Mouse (Mus musculus) gastrocnemius, postnatal 4 days (tissue): ENCODE data around the gene Ppm1k. TPM values are rescaled to one million over a fixed set of nuclear protein-coding genes. Genes with fewer than 3 reads are reported as not detected.
"Not testable (repeated sequence)": the region's sequence is repeated elsewhere in the genome, so short reads cannot be mapped to it uniquely, and the experiment has no call there.

Experiments used
- DNase-seq, 2 experiments: peaks; one replicate each; pipeline ENCODE4 v3.0.0; 2021 to 2022; ENCODE audit warnings: low spot score in 2 of 2, mixed read lengths in 2 of 2
- long read RNA-seq, 2 experiments: library from polyadenylated mRNA; stranded (forward); transcript quantifications; one replicate each; pipeline ENCODE4 v2.0.0; 2021
- total RNA-seq, 2 experiments: library from RNA; stranded (reverse); gene quantifications; 2 replicates each; pipeline ENCODE4 v1.2.3; 2021

Ppm1k gene
- total RNA-seq = 1 to 10 TPM; 9.0 to 9.4 TPM
- long read RNA-seq, experiment 1 = 0 reads
- long read RNA-seq, experiment 2, full-length matches to known transcripts = 3 of 5 reads
- long read RNA-seq, experiment 2, partial matches to known transcripts = 0 of 5 reads
- long read RNA-seq, experiment 2, other reads (novel, unspliced or antisense) = 2 of 5 reads

DNA sequence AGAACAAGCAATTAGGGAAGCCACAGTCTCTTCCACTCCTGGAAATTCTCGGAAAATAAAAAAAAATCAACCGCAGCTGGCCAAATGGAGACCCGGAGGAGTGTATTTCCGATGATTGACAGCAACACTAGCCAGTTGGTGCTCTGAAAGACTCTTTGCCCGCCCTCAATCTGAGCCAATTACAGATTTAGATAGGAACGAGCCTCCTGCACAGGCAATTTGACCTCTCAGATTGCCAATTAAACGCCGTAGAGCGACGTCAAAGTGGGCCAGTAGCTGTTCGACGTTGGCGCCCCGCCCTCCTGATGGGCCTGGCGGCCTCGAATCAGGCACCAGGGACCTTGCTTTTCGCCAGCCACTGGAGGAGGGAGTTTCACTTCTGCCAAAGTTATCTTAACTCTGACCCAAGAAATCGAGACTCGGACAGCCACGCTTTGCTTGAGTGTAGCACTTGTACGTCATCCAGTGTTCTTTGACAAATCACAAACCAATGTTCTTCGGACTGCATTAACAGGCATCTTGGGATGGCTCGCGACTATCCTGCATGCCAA, at the start of gene Ppm1k:
Gene Ppm1k (minus strand): TSS at position 83 of the 551 bp plus-strand sequence.
- peak; percentile 96 to 98 for DNase-seq

DNA sequence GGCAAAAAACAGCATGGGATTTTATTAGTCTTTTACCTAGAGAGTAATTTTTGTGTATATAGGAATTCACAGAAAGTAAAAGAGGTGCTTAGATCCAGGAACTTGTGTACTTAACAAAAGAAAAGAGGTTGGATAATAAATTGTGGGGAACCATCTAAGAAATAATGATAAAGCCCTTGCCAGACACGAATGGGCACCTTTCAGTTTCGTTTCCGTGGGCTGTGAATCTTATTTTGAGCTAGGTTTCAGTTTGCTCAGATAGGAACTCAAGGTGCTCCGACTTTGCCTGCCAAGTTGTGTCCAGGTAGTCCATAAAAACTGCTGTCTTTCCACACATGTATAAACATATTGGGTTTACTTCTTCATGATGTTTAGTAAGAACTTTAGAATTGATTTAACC, 47.1 kb upstream of the Ppm1k start:
- no peak for DNase-seq

DNA sequence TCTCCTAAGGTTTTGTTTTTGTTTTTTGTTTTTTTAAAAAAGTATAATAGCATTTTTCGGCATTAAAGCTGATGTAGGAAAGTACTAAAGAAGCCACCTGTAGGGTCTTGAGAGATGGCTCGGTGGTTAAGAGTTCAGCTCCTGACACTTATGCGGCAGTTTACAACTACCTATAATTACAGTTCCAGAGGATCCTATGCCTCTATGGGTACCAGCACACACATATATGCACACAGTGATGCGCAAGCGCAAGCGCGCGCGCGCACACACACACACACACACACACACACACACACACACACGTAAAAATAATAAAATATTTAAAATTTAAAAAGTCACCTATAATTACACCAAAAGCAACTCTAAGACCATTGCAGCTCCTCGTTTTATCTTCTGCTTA, 46.3 kb upstream of the Ppm1k start:
- DNase-seq = no peak

DNA sequence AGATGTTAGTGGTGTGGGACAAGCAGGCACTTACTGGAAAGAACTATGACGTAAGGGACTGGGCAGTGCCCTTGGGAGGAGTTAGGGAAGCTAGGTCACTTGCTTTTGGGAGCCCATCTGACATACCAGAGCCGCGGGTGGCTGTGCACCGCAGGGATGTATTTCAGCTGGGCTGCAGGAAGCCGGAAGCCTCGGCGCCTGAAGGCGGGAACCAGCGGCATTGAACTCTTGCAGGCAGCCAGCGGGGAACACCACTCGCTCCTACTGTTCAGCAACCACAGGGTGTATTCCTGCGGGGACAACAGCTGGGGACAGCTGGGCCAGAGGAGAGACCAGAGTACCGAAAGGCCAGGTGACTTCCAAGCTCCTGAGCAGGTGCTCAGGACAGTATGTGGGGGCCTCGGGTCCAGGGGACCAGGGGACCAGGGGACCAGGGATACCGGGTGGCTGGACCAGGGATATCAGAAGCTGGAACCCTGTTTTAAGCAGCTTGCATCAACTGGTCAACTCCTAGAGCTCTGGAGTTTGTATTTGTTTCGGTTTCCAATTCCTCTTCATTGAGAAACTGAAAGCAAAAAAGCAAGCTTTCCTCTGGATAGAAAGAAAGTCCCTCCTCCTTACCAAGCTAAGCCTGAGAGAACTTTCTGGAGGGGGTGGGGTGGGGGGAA, 45.7 kb upstream of the Ppm1k start, which contains the start of gene Herc6:
Gene Herc6 (plus strand): TSS at position 120 of the 668 bp plus-strand sequence.
- DNase-seq = peak; percentile 19 to 61

DNA sequence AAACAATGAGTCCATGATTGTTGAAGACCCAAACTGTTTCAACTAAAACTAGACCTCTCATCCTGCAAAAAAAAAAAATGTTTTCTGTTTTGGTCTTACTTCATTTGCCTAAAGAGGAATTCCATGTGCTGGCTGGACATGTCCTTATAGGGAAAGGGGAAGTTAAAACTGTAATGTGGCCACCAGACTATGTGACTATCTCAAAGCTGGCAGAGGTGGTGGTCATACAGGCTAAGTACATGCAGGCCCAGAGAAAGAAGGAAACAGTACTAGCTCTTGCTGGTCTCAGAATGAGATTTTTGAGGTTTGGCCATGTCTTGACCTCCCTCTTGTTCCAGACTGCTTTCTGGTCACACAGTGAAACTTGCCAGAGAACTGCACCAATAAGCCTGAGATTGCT, 36.3 kb upstream of the Ppm1k start:
- no peak for DNase-seq

DNA sequence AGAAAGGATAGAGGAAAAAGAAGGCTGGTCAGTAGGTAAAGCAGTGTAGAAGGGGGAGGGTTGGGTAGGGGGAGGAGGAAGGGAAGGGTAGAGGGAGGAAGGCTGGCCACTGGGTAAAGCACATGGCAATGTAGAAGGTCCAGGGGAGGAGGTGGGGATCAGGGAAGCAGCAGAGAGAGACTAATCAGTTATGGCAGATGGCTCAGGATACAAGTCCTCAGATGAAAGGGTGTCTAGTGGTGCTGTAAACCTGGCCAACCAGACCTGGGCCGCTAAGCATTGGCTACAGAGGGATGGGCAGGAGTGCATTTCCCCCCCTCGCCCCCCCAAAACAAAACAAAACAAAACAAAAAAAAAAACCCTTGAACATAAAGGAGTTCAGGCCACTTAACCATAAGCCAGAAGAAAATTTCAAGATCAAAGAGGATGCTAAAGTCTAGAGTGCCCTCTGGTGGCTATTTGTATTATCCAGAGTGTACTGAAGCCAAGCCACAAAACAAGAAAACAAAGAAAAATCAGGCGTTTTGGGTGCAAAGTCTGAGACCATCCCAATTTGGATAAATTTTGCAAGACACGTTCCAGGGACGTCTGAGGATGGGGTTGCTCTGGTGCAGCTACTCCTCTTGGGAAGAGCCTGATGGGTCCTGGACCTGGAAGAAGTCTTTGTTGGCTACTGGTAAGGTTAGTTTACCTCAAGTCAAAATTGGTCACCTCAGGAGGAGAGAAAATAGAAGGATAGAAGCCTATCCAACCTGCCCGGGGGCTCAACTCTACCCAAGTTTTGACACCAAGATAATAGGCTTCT, 35.1 kb upstream of the Ppm1k start:
- peak in 1 of 2 experiments; percentile 24 for DNase-seq

DNA sequence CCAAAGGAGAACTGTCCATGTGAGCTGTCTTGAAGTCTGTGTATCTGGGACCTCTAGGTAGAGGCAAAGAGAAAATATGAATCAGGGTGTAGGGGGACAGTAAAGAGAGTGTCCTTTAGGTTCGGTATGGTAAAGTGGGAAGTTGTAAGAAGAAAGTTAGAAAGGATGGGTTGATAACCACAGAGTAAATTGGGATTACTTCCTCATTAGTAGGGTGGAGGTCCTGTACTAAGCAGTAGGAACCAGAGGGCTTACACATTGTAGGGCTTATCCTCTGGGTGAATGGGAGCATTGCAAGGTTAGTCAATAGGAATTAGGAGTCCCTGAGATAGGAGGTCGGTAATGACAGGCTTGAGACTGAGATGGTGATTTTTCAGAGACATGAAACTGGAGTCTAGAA, 32.4 kb upstream of the Ppm1k start:
- DNase-seq = no peak

DNA sequence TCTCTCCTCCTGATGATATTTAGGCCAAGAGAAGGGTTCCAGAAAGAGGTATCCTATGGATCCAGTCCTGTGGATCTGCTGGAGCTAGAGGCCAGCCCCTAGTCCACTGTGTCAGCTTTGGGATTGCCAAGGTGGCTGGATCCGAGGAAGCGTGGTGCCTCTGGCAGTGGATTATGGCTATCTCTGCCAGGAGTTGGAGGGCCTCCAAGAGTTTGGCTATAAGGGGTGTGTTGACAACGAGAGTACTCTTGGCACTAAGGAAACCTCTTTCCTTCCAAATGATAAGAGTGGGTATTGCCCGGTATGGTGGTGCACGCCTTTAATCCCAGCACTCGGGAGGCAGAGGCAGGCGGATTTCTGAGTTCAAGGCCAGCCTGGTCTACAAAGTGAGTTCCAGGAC, 30.2 kb upstream of the Ppm1k start:
- no peak for DNase-seq

DNA sequence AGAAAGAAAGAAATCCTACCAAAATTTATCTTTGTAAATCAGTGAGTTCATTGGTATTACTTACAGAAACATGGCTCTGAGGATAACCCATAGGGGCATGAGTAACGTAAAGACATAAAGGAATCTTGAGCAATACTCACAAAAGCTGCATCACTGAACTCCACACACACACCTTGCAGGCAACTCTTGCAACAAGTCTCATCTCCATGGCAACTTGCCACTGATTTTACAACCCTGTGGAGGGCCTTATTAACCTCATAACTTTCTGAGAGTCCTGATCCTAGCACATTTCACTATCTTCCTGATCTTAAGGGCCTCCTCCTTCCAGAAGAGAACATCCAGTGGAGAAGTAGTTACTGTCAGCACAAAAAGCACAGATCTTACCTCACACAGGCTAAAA, 28.2 kb upstream of the Ppm1k start:
- DNase-seq = no peak

DNA sequence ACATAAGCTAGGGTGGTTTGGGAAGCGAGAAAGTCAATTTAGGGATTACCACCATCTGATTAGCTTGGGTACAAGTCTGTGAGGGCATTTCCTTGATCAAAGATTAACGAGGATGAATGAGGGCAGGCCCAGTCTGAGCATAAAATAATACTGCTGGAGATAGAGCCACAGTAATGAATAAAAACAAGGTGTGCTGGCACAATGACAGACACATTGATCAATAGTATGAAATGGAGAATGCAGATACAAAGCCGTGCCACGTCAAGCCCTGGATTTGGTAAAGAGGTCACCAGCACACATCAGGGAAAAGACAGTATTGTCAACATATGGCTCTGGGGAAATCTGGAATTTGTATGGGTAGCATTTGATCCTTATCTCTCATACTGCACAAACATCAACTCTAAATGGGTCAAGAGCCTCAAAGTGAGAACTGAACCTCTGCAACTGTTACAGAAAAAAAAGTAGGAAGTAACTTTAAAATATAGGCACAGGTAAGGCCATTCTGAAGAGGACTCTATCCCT, 22.6 kb upstream of the Ppm1k start:
- no peak for DNase-seq

DNA sequence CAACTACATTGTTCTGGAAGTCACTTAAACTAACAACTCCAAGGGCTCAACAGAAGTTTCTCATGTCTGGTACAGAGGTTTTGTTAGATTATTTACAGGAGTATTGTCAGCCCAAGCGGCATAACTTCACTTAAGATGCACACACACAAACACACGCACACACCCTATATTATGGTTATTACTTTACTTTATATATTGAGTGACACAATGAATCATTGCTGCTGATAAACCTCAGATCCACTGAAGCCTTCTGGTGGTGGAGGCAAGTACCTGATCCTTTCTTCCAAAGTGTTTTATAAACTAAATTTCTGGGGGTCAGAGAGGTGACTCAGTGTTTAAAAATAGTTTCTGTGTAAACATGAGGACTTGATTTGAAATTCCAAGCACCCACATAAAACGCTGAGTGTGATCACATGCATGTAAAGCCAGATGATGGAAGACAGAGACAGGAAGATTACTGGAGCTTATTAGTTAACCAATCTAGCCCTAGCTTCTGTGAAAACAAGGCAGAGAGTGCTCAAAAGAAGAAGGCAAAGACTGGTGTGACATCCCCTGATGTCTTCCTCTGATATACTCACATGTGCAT, 16.0 kb upstream of the Ppm1k start:
- DNase-seq = no peak

DNA sequence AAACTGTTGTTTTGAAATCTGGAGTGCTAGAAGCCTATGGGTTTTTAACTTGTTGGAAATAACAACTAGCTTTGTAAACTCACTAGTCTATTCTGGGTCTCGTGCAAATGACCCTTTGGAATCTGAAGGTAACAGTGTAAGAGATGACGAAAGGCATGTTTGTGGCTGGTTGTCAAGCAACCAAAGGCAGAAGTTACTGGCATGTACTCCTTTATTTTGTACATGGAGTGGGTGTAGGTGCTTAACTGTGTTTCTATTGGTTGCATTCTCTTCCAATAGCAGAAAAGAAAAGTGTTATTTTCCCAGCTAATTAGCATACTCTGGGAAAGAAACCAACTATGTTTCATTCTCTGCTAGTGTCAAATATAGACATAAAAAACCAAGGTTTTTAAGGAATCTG, 9.6 kb upstream of the Ppm1k start:
- no peak for DNase-seq

DNA sequence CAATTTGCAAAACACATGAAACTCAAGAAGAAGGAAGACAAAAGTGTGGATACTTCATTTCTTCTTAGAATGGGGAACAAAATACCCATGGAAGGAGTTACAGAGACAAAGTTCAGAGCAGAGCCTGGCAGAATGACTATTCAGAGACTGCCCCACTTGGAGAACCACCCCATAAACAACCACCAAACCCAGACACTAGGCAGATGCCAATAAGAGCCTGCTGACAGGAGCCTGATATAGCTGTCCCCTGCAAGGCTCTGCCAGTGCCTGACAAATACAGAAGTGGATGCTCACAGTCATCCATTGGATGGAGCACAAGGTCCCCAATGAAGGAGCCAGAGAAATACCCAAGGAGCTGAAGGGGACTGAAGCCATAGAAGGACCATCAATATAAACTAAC, 8.3 kb upstream of the Ppm1k start:
- not testable (repeated sequence) for DNase-seq

DNA sequence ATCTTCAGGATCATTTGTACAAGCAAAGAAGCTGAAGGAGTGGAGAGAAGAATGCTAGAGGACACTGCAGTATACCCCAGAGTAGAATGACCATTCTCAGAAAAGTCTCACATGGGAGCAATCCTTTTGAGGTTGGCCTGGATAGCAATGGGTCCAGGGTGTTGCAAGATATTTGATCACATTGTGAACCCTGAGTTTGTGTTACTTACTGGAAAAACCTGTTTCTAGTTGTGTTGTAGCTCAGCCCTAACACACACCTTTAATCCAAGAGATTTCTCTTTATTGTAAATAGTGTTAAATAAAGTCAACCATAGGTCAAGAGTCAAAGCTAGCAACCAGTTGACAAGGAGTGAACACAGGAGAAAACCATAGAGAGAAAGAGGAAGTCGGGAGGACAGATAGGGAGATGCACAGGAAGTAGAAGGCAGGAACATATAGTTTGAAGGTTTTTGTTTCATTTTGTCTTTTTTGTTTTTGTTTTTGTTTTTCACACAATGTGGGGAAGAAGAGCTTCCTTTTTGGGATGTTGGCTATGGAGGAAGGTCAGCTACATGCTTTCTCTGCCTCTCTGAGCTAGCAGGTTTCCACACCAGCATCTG, 6.6 kb upstream of the Ppm1k start:
- DNase-seq = no peak

DNA sequence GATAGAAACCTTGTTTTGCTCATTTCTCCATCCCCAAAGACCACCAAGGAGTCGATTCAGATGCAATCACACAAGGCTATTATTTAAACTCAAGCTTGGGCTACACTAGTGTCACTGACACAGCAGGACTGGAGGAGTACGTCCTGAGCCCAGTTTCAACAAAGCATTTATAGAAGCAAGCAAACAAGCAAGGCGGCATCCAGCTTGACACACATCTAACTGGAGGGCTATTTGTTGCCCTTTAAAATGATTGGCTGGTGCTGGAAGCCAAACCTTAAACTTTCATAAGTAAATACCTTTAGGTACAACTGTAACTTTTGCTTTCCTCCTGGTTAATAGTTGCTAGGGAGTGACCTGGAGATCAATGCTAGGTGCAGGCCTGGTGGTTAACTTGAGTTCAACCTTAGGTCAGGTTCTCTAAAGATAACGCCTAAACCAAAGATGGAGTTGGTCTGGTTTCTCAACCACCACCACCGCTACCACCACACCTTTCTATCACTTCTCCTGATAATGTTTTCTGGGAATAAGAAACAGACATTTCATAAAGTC, 5.8 kb upstream of the Ppm1k start:
- DNase-seq = no peak

DNA sequence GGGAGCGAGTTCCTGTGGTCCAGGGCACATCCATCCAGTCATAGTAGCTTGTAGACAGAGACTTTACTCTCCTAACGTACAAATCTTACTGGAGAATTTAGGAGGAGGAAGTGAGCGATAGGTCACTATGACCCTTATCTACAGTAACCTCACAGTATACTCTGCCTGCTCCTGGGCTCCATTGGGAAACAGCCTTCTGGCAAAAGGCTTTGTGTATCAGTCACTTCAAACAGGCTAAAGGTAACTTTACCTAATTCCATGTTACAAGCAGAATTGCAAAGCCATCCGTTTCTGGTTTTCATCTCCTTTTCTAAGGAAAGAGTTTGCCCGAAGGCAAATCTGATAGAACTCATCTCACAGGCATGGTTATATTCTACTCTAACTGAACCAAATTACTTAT, 2.6 kb upstream of the Ppm1k start:
- DNase-seq = no peak

DNA sequence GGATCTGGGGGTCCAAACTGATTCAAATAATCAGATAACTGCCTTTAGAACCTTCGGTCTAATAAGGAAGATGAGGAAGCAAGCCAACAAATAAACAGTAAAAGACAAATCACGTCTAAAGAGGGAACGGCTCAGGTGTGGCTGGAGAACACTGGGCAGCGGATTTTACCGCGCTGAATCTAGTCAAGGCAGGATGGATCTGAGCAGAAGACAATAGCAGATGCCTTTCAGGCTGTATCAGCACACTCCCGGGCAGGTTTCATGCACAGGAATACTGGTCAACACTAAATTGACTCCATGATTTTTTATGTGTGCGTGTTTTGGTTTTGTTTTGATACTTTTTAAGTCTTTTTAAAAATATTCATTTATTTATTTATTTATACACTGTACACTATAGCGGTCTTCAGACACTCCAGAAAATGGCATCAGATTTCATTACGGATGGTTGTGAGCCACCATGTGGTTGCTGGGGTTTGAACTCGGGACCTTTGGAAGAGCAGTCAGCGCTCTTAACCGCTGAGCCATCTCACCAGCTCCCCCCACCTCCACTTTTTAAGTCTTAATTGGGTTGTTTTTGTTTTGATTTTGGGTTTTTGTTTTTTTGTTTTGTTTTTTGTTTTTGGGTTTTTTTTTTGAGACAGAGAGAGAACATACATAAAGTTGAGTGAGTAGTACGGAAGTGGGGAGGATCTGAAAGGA, 852 bp upstream of the Ppm1k start:
- DNase-seq = peak in 1 of 2 experiments; percentile 13

DNA sequence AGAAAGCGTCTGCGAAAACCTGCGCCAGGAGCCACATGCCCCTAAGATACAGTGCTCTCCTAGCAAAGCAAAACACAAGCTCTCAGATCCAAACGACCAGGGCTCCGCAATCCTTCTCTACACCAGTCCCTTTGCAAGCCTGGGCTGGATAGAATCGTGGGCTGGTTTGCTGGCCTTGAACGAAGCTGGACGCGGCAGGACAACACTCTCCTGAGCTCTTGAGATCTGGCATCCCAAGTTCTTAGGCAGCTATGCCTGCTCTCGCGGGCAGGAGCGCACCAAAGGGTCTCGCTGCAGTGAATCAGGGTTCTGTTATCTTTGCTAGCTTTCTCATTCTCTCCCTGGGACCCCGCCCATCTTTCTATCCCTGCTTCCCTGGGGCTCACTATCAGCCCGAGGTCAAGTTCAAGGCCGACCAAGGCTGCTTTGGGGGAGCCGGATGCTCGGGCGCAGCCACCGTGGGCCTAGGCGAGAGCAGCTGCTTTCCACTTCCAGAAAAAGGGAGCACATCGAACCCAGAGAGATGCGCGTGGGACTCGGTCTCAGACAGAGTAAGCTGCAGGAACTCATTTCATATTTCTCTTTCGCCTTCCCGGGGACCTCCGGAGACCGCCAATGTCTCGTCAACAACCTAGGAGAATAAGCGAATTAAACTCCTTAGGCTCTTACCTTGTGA, 519 bp downstream of the Ppm1k start:
- peak; percentile 22 to 39 for DNase-seq

DNA sequence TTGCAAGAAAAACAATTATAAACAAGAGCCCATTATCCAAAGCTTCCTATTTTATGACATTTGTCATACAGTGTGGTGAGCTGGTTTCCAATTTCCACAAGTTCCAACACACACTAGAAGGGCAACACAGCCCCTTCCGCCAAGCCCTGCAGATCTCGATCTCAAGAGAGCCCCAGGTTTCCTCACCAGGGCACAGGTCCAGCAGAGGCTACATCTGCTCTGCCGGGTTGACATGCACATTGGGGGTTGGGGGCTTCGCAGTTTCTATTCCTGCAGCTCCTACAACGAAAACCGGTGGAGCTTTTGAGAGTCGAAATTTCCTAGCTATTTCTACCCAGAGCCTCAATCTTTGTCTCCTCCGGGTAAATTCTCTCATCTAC, 1.0 kb downstream of the Ppm1k start:
- peak in 1 of 2 experiments; percentile 19 for DNase-seq

DNA sequence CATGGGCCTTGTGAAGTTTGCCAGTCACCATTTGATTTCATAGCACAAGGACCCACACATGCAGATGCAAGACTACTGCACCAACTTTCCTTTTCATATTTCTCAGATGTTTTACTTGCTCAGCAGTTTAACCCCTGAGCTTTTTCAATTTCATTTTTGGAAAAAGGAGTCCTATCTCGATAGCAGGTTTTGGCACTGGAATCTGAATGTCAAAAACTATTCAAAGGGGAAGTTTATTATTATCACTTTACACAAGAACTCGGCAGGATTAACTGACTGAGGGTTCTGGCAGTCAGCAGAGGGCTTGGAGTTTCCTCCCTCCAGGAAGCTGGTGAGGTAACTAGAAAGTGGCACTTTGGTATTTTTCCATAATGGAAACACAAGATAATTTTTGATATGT, 1.9 kb downstream of the Ppm1k start:
- no peak for DNase-seq
